Mouse (Mus musculus): ENCODE data around the gene Ift57.

GRCm38 (mm10) chr16:49721678-49722077 lies 22.6 kb downstream of the Ift57 start:
- TF ChIP-seq CTCF (IDR thresholded peaks at IDR 0.05) (no peak), EP300 (IDR thresholded peaks at IDR 0.05) (no peak)

Measured in lung, postnatal 0 days (tissue).